Mouse (Mus musculus) lung, postnatal 0 days (tissue): ENCODE data around the gene Zfp787.

Experiments used
- CTCF ChIP-seq: IDR thresholded peaks from 2 replicates; pipeline ENCODE4 v1.5.1; 2016; ENCODE audit warnings: antibody characterized with exemption, mild to moderate bottlenecking
- EP300 ChIP-seq: IDR thresholded peaks from 2 replicates; pipeline ENCODE4 v1.6.1; 2016; ENCODE audit warnings: antibody characterized with exemption, mild to moderate bottlenecking, control low read depth

DNA sequence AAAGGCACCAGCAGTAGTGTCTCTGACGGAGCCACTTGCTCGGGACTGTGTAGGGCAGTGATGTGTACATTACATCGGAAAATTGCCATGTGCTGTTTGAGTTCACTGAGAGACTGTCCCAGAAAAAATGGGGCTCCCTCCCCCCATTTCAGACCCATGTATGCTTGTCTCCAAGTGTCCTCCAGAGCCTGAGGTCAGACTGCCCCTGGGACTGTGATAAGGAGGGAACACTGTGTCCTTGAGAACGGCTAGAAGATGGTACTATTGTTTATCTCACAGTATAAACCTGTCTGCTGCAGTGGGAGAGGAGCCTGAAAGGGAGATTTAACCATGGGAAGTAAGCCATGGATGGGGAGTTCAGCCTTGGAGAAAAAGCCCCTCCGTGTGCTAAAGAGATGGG, 8.9 kb upstream of the Zfp787 start:
- TF ChIP-seq CTCF = no peak
- TF ChIP-seq EP300 = no peak
